Mouse (Mus musculus): Measurements from ENCODE around the gene Gfod2. TPM values are rescaled to one million over a fixed set of nuclear protein-coding genes. Genes with fewer than 3 reads are reported as not detected.

Gene Gfod2
- total and polyA plus RNA-seq, 3 experiments, result 7.0 to 8.3 TPM; not detected in 1

DNA sequence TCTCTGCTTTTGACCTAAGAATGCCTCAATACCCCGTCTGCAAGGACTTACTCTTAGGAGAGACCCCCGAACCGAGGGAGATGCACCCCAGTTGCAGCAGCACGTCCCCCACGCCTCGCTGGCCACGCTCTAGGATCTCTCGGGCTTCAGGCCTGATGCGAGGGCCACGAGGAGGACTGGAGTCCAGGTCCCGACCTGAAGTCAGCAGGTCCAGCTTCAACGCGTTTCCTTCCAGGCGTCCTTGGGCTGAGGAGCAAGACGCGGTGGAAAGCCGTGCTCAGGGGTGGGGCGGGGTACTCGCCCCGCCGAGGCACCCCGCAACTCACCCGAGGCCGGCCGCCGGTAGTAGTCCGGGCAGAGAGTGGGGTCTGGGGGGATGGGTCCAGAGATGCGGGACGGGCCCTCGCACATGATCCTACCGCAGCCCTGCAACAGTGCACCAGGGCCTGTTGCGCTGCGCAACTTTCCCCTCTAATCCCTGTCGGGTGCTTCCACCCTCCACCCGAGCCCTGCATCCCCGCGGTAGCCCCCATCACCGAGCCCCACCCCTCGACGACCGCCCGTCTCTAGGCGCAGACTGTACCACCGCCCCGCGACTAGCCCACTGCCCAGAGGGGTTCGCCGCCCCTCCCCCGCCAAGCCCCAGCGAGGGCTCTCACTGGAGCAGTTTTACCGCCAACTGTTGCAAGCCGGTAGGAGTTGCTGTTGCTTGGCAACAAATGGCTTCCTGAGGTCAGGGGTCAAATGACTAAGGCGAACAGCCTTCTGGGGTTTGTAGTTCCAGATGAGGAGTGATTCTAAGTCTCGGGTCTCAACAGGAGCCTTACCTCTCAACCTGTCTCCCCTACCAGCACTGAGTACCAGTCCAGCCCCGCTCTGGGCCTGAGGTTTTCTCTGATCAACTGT, 50.7 kb downstream of the Gfod2 start, which contains the start of the genes 4933405L10Rik and Enkd1 (continued):
- TF ChIP-seq BHLHE40 (IDR thresholded peaks at IDR 0.05; ENCODE audit: borderline replicate concordance, low read depth, low read length) (no peak), CHD1 (IDR thresholded peaks at IDR 0.05; ENCODE audit: low read depth, low read length) (no peak), EP300 (IDR thresholded peaks at IDR 0.05; ENCODE audit: low read depth in 1 of 2, low read length in 2 of 2) (no peak; a peak in 2 of 4 replicates), TCF12 (IDR thresholded peaks at IDR 0.05; ENCODE audit: low read depth, low read length) (no peak)

DNA sequence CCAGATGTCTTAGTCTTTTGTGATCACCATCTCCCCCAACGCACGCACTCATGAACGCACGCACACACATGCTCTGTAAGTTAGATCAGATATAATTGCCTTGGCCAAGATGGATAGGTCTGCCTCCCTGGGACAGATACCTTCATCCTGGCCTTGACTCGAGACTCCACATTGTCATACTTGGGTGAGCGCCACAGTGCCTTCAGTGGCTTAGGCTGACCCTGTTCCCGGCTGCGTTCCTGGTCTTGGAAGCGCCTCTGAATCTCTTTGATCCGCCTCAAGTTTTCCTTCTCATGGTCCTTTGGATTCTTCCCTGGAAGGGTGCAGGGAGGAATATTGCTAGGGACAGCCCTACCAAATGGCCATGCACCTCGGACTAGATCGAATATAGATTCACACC, 52.0 kb downstream of the Gfod2 start:
- TF ChIP-seq MEF2A (IDR thresholded peaks at IDR 0.05; ENCODE audit: extremely low read depth, insufficient replicate concordance, low read depth, low read length, poor library complexity, severe bottlenecking) (no peak), MXI1 (IDR thresholded peaks at IDR 0.05; ENCODE audit: low read depth, low read length) (0 out of 2 replicates have a peak, but pooled peaks have one; percentile 7)
- H3K4me3 ChIP-seq (ENCODE audit: control insufficient read depth in 1 of 2, insufficient read depth in 1 of 2, low read depth in 2 of 2, low read length in 2 of 2), result peak overlapping the region in 1 of 2 experiments; percentile 11; a peak in 2 of 4 replicates

DNA sequence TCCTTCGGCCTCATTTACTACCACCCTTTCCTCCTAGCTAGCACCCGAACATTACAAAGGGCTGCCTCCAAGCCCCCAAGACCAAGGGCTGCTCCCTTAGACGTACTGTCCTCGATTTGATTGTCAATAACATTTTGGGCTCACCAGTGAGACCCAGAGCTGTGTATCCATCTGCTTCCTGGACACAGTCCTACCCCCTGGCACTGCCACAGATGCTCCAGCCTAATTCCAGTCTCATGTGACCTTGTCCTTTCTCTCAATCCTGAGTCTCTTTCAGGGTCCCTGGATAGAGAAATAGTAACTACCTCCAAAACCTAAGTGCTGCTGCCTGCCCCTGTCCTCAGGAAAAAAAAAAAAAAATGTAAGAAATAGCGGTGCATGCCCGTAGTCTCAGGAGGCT, 53.5 kb downstream of the Gfod2 start:
- TF ChIP-seq CTCF (IDR thresholded peaks at IDR 0.05 in 2 of 3, conservative IDR thresholded peaks at IDR 0.05 in 1 of 3; ENCODE audit: control insufficient read depth in 1 of 3, insufficient read depth in 1 of 3, low read depth in 2 of 3, low read length in 3 of 3, poor library complexity in 1 of 3, severe bottlenecking in 1 of 3), result no peak
- no peak for TF ChIP-seq RCOR1 (IDR thresholded peaks at IDR 0.05; ENCODE audit: low read depth, low read length)
- TF ChIP-seq TCF12 (IDR thresholded peaks at IDR 0.05; ENCODE audit: low read depth, low read length), result no peak
- TF ChIP-seq BHLHE40 (IDR thresholded peaks at IDR 0.05; ENCODE audit: borderline replicate concordance, low read depth, low read length), result no peak
- no peak for TF ChIP-seq NELFE (IDR thresholded peaks at IDR 0.05; ENCODE audit: low read depth, low read length)
- no peak for TF ChIP-seq USF1 (IDR thresholded peaks at IDR 0.05; ENCODE audit: low read depth, low read length)
- no peak for TF ChIP-seq ZC3H11A (IDR thresholded peaks at IDR 0.05; ENCODE audit: low read depth, low read length)
- no peak for TF ChIP-seq MAZ (IDR thresholded peaks at IDR 0.05; ENCODE audit: low read depth, low read length)
- TF ChIP-seq CHD2 (IDR thresholded peaks at IDR 0.05; ENCODE audit: low read length), result no peak
- TF ChIP-seq GABPA (IDR thresholded peaks at IDR 0.05; ENCODE audit: low read depth, low read length), result no peak
- no peak for DNase-seq (ENCODE audit: low read depth, low spot score)
- Histone ChIP-seq H3K4me3 (ENCODE audit: control insufficient read depth in 1 of 2, insufficient read depth in 1 of 2, low read depth in 2 of 2, low read length in 2 of 2) (no peak overlapping the region), H3K4me1 (ENCODE audit: control insufficient read depth in 1 of 2, insufficient read depth in 2 of 2, low read length in 2 of 2) (peaks cover 5 to 18% of the 10 kb centered on the region in 2 experiments; a peak in 3 of 4 replicates), H3K9ac (ENCODE audit: control insufficient read depth, low read depth, low read length, poor library complexity, severe bottlenecking) (no peak overlapping the region), H3K9me3 (replicated peaks; ENCODE audit: insufficient read depth, low read length) (no peaks in the 10 kb centered on the region), H3K36me3 (ENCODE audit: control insufficient read depth in 1 of 2, insufficient read depth in 2 of 2, low read length in 2 of 2) (peaks cover 0 to 11% of the 10 kb centered on the region in 2 experiments; a peak in 2 of 4 replicates), H3K27ac (ENCODE audit: control insufficient read depth, low read depth, low read length) (no peak overlapping the region), H3K79me2 (ENCODE audit: control insufficient read depth, insufficient read depth, low read length, poor library complexity) (peaks cover 18% of the 10 kb centered on the region), H3K27me3 (ENCODE audit: control insufficient read depth in 1 of 2, insufficient read depth in 2 of 2, low read length in 2 of 2) (no peaks in the 10 kb centered on the region)

More for the DNA sequence above, 52.0 kb downstream of the Gfod2 start:
- H3K27me3 ChIP-seq (ENCODE audit: control insufficient read depth in 1 of 2, insufficient read depth in 2 of 2, low read length in 2 of 2), result no peaks in the 10 kb centered on the region
- H3K9ac ChIP-seq (ENCODE audit: control insufficient read depth, low read depth, low read length, poor library complexity, severe bottlenecking), result peak overlapping the region; percentile 90
- peaks cover 14% of the 10 kb centered on the region for H3K79me2 ChIP-seq (ENCODE audit: control insufficient read depth, insufficient read depth, low read length, poor library complexity)
- peaks cover 5 to 13% of the 10 kb centered on the region in 2 experiments; a peak in 3 of 4 replicates for H3K4me1 ChIP-seq (ENCODE audit: control insufficient read depth in 1 of 2, insufficient read depth in 2 of 2, low read length in 2 of 2)
- H3K9me3 ChIP-seq (replicated peaks; ENCODE audit: insufficient read depth, low read length), result no peaks in the 10 kb centered on the region
- peaks cover 0 to 11% of the 10 kb centered on the region in 2 experiments; a peak in 2 of 4 replicates for H3K36me3 ChIP-seq (ENCODE audit: control insufficient read depth in 1 of 2, insufficient read depth in 2 of 2, low read length in 2 of 2)
- no peak for DNase-seq (ENCODE audit: low read depth, low spot score)
- no peak overlapping the region for H3K27ac ChIP-seq (ENCODE audit: control insufficient read depth, low read depth, low read length)
